ENCODE assay signal across 16 mouse cellular contexts in genomic region chr7:84686380-84686779, GRCm38 (mm10).
"Had no signal": no experiment of that assay in that cellular context is flagged by ENCODE, and none has a peak within 500 bp of the region (broad histone marks: within the 10 kb centered on the region; RNA-seq: fewer than 3 reads in every experiment).

No protein-coding gene starts in this region.

- H3K4me2 ChIP-seq: limb, embryonic 13.5 days; midbrain, embryonic 15.5 days; neural tube, embryonic 12.5 days; stomach, embryonic 15.5 days had no signal

- H3K4me3 ChIP-seq: layer of hippocampus, adult 2 months; limb, embryonic 13.5 days; midbrain, embryonic 10.5 days; midbrain, embryonic 15.5 days; neural tube, embryonic 12.5 days; stomach, embryonic 15.5 days had no signal

- H3K27ac ChIP-seq: layer of hippocampus, adult 2 months; limb, embryonic 13.5 days; midbrain, embryonic 10.5 days; midbrain, embryonic 15.5 days; neural tube, embryonic 12.5 days; stomach, embryonic 15.5 days had no signal

- H3K27me3 ChIP-seq: limb, embryonic 13.5 days; midbrain, embryonic 15.5 days; neural tube, embryonic 12.5 days; stomach, embryonic 15.5 days had no signal

- DNase-seq: kidney, adult 18-20 months; kidney, postnatal 10 days; kidney, postnatal 4 days; left cerebral cortex, postnatal 4 days; lung, adult 2 months; lung, postnatal 4 days; spleen, adult 18-20 months; thymus, adult 2 months; thymus, postnatal 25 days had no signal

- H3K9me3 ChIP-seq: limb, embryonic 13.5 days; midbrain, embryonic 10.5 days; midbrain, embryonic 15.5 days; neural tube, embryonic 12.5 days; stomach, embryonic 15.5 days had no signal

- H3K36me3 ChIP-seq: limb, embryonic 13.5 days; midbrain, embryonic 10.5 days; midbrain, embryonic 15.5 days; neural tube, embryonic 12.5 days; stomach, embryonic 15.5 days had no signal

- H3K9ac ChIP-seq: limb, embryonic 13.5 days; midbrain, embryonic 15.5 days; neural tube, embryonic 12.5 days; stomach, embryonic 15.5 days had no signal

- ATAC-seq: lung, postnatal 0 days; midbrain, embryonic 15.5 days had no signal
